Mouse (Mus musculus) neural tube, embryonic 15.5 days (tissue): ENCODE results near the gene Dlec1. TPM values are rescaled to one million over a fixed set of nuclear protein-coding genes. Genes with fewer than 3 reads are reported as not detected.
A peak's percentile ranks its signal among the peaks of the same experiment; 100 is the strongest.

Experiments
- ATAC-seq: fragments of 200-750 bp; cut with Nextera tagmentation; 2 replicates; pipeline ENCODE4 v1.8.0; 2017; ENCODE audit warnings: mild to moderate bottlenecking, moderate TSS enrichment, moderate library complexity; ENCODE audit not compliant: low FRiP score
- H3K27ac ChIP-seq: fragments of 300-500 bp; sonication (generic); replicated peaks from 2 replicates; pipeline ENCODE4 v1.5.1; 2015; ENCODE audit warnings: mild to moderate bottlenecking, inconsistent platforms
- H3K27me3 ChIP-seq: fragments of 300-500 bp; sonication (generic); replicated peaks from 2 replicates; pipeline ENCODE4 v1.6.1; 2015; ENCODE audit warnings: inconsistent platforms
- H3K36me3 ChIP-seq: fragments of 300-500 bp; sonication (generic); 2 replicates; pipeline ENCODE4 v1.6.1; 2015; ENCODE audit warnings: inconsistent platforms
- H3K4me1 ChIP-seq: fragments of 300-500 bp; sonication (generic); 2 replicates; pipeline ENCODE4 v1.6.1; 2015; ENCODE audit warnings: inconsistent platforms
- H3K4me2 ChIP-seq: fragments of 300-500 bp; sonication (generic); 2 replicates; pipeline ENCODE4 v1.6.1; 2015; ENCODE audit warnings: inconsistent platforms, mild to moderate bottlenecking, moderate library complexity
- H3K4me3 ChIP-seq: fragments of 300-500 bp; sonication (generic); replicated peaks from 2 replicates; pipeline ENCODE4 v1.5.1; 2015; ENCODE audit warnings: mild to moderate bottlenecking, inconsistent platforms
- H3K9ac ChIP-seq: fragments of 300-500 bp; sonication (generic); replicated peaks from 2 replicates; pipeline ENCODE4 v1.6.1; 2015; ENCODE audit warnings: mild to moderate bottlenecking, inconsistent platforms
- H3K9me3 ChIP-seq: fragments of 300-500 bp; sonication (generic); replicated peaks from 2 replicates; pipeline ENCODE4 v1.6.1; 2016; ENCODE audit warnings: inconsistent platforms
- WGBS: fragments of 180-500 bp; shearing (Covaris S2); methylation state at CpG from one replicate; pipeline ENCODE4 v1.1.7; 2015; ENCODE audit warnings: mixed read lengths; 5-methylcytosine and 5-hydroxymethylcytosine counted together
- polyA plus RNA-seq: library from polyadenylated mRNA; unstranded; fragments of >200 nt; fragmentation: Nextera tagmentation; extraction: Ambion mirVana; gene quantifications from 2 replicates; pipeline ENCODE4 v1.2.1, GENCODE M21; 2015

The Dlec1 gene
- polyA plus RNA-seq, 1 experiment from 2014 or later: 1.4 TPM

DNA sequence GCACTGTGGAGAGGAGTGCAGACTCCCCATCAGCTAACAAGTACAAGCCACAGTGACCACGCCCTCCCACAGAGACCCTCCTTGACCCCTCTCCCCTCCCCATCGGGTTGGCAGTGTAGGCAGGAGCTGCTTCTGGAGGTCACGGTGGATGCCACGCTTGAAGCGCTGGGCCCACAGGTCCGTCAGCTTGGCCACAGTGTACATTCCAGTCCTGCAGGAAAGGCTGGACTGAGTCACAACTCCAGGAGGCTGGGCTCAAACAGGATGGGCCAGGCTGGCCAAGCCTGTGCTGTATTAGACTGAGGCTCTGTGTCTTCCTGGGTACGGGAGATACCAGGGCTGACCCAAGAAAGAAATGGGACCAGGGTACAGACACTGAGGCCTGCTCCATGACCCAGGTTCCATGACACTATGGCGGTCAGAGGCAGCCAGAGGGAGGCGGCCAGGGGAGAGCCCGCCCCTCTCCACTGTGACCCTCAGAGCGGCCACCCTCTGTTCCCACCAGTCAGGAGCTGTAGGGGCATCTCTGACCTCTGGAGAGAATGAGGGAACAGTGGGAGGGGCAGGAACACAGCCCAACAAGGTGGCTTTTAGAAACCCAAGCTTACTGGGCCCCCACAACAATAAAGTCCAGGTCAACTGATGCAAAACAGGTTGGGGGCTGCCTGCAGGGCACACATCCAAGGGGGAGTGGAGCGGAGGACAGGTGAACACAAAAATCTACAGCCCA, 10.5 kb upstream of the Dlec1 start:
- ATAC-seq: no peak
- H3K4me3 ChIP-seq: peak overlapping the region; percentile 58
- WGBS: 72% methylated on average over 12 of the region's 12 CpGs

DNA sequence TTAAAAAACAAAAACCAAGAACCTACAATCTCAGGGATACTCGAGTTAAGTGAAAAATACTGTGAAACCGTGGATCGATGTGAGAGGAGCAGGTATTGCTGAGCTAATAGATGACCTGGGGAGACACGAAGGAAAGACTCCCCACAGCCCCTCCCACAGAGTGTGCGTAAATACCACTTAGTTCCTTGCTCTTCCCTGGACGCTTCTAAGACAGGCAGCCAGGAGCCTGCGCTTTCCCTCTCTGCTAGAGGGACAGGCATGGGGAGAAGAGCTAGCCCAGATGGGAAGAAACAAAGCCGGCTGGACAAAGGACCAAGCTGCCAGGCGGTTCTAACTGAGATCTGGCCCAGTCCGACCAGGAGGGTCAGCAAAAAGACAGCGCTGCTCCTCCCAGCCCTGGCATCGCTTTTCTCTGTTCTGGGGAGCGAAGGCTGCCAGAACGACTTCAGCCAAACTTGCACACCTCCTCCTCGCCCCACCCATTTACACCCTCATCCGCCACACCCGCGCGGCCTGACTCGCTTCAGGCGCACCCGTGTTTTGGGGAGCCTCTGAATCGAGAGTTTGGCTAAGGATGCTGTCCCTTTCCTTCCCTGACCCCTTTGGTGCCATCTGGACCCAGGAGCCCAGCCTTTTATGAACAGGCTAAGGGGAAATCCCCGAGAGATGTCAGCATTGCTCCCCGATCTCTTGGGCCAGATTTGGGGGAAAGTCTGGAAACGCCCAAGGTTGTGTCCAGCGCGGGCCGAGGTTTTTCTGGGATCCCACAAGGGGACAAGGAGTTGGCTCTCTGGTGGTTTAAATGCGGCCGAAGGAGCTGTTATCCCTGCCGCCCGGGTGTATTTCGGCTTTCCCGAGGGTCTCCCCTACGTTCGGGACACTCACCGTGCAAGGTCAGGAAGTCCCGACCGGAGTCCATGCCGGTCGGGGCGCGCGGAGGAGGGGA, 9.5 kb upstream of the Dlec1 start:
- peak overlapping the region; percentile 60; the same call in 1 of the 2 replicates for H3K27ac ChIP-seq

More for the DNA sequence above, 10.5 kb upstream of the Dlec1 start:
- H3K27me3 ChIP-seq: peaks cover 5% of the 10 kb centered on the region; the same call in 1 of the 2 replicates
- H3K9ac ChIP-seq: 0 out of 2 replicates have a peak overlapping the region, but pooled peaks have one; percentile 62
- peaks cover 54% of the 10 kb centered on the region for H3K4me1 ChIP-seq
- no peak overlapping the region for H3K27ac ChIP-seq
- no peaks in the 10 kb centered on the region for H3K36me3 ChIP-seq
- H3K9me3 ChIP-seq: no peaks in the 10 kb centered on the region
- peak overlapping the region; percentile 88 for H3K4me2 ChIP-seq

GRCm38 (mm10) chr9:119093419-119094295, 8.6 kb upstream of the Dlec1 start, which contains the start of gene Plcd1:
Gene Plcd1, minus strand, starts transcription at chr9:119093502.
- Histone ChIP-seq H3K4me3 (peak within 1 kb of the TSS; percentile 58), H3K9ac (peak within 1 kb of the TSS; percentile 62), H3K4me2 (peak within 1 kb of the TSS; percentile 88), H3K9me3 (no peaks in the 10 kb centered on the region), H3K27me3 (peaks cover 5% of the 10 kb centered on the region; the same call in 1 of the 2 replicates), H3K36me3 (no peaks in the 10 kb centered on the region), H3K27ac (peak within 1 kb of the TSS; percentile 60), H3K4me1 (peaks cover 37% of the 10 kb centered on the region)
- peak; percentile 90 for ATAC-seq
- 10% methylated on average over 44 of the region's 45 CpGs for WGBS

More for the DNA sequence above, 9.5 kb upstream of the Dlec1 start:
- H3K4me1 ChIP-seq: peaks cover 47% of the 10 kb centered on the region
- ATAC-seq: no peak
- peak overlapping the region; percentile 88 for H3K4me2 ChIP-seq
- H3K9ac ChIP-seq: peak overlapping the region; percentile 62
- H3K36me3 ChIP-seq: no peaks in the 10 kb centered on the region
- WGBS: 2% methylated on average over 45 of the region's 45 CpGs
- H3K4me3 ChIP-seq: peak overlapping the region; percentile 58
- H3K27me3 ChIP-seq: peaks cover 5% of the 10 kb centered on the region; the same call in 1 of the 2 replicates
- no peaks in the 10 kb centered on the region for H3K9me3 ChIP-seq

- Histone ChIP-seq H3K27ac (0 out of 2 replicates have a peak overlapping the region, but pooled peaks have one; percentile 60), H3K36me3 (no peaks in the 10 kb centered on the region), H3K4me2 (no peak overlapping the region), H3K9ac (no peak overlapping the region), H3K9me3 (no peaks in the 10 kb centered on the region), H3K4me1 (peaks cover 36% of the 10 kb centered on the region), H3K27me3 (peaks cover 5% of the 10 kb centered on the region; the same call in 1 of the 2 replicates), H3K4me3 (no peak overlapping the region)
- no peak for ATAC-seq
- WGBS: 68% methylated on average over 13 of the region's 13 CpGs
Observed at GRCm38 (mm10) chr9:119094462-119095109, 7.7 kb upstream of the Dlec1 start.

DNA sequence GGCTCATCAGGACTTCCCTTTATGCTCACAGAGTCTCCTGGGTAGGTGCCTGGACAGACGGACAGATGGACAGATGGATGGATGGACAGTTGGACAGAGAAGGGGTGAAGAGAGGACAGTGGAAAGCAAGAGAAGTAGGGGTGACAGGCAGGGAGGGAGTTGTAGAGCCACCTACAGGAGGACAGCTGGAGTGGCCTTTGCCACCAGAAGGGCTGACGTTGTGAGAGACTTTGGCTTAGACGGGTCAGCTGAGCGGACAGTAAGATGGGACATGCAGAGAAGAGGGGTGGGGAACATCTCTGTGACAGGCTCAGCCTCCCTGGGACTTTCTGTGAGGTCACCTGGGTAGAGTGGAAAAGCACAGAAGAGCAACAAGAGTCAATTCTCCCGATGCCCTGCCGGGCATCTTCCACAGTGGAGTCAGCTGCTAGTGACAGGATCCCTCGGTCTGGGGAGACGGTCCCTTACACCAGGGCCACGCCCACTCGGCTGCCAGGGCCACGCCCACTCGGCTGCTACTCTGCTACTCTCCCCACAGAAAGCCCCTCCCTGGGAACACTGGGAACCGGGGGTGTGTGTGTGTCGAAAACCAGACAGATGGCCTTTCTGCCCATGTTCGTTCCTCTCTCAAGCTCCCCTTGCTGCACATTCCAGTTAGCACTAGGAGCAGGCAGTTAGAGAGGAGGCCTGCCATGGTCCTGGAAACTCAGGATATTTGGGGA, 1.9 kb upstream of the Dlec1 start:
- Histone ChIP-seq H3K4me3 (no peak overlapping the region), H3K27ac (no peak overlapping the region), H3K36me3 (no peaks in the 10 kb centered on the region), H3K4me1 (peaks cover 14% of the 10 kb centered on the region), H3K9ac (no peak overlapping the region), H3K9me3 (no peaks in the 10 kb centered on the region), H3K4me2 (no peak overlapping the region), H3K27me3 (0 out of 2 replicates have a peak, but pooled peaks cover 6% of the 10 kb centered on the region)
- ATAC-seq: no peak
- 18% methylated on average over 15 of the region's 15 CpGs for WGBS

DNA sequence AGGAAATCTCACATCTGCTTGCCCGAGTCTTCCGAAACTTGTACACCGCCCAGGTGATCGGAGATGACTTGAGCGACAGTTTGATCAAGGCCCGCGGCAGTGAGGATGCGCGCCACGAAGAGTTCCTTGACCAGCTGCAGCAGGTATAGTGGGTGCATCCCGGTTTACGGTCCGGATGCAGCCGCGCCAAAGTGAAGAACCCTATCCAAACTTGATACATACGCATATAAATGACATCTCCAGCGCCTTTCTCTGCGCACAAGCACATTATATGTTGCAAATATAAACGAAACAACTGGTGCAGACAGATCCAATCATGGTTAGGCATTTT, 470 bp downstream of the Dlec1 start:
- ATAC-seq: peak; percentile 45; the same call in 1 of the 2 replicates
- H3K4me1 ChIP-seq: peaks cover 14% of the 10 kb centered on the region
- H3K27ac ChIP-seq: no peak overlapping the region; the same call in 1 of the 2 replicates
- WGBS: 3% methylated on average over 19 of the region's 19 CpGs
- peak overlapping the region; percentile 87 for H3K4me2 ChIP-seq
- peak overlapping the region; percentile 69 for H3K4me3 ChIP-seq
- H3K27me3 ChIP-seq: 0 out of 2 replicates have a peak, but pooled peaks cover 6% of the 10 kb centered on the region
- H3K9me3 ChIP-seq: no peaks in the 10 kb centered on the region
- H3K9ac ChIP-seq: peak overlapping the region; percentile 55
- no peaks in the 10 kb centered on the region for H3K36me3 ChIP-seq

GRCm38 (mm10) chr9:119107566-119107965, 5.3 kb downstream of the Dlec1 start:
- Histone ChIP-seq H3K4me3 (no peak overlapping the region), H3K27ac (no peak overlapping the region), H3K27me3 (0 out of 2 replicates have a peak, but pooled peaks cover 6% of the 10 kb centered on the region), H3K9me3 (no peaks in the 10 kb centered on the region), H3K9ac (no peak overlapping the region), H3K4me2 (no peak overlapping the region), H3K36me3 (no peaks in the 10 kb centered on the region), H3K4me1 (peaks cover 7% of the 10 kb centered on the region)
- ATAC-seq: no peak
- 85% methylated on average over 4 of the region's 4 CpGs for WGBS

GRCm38 (mm10) chr9:119109685-119110353, 7.5 kb downstream of the Dlec1 start:
- no peaks in the 10 kb centered on the region for H3K4me1 ChIP-seq
- H3K27ac ChIP-seq: no peak overlapping the region
- ATAC-seq: no peak
- no peaks in the 10 kb centered on the region for H3K27me3 ChIP-seq
- no peak overlapping the region for H3K4me3 ChIP-seq
- H3K4me2 ChIP-seq: no peak overlapping the region
- H3K36me3 ChIP-seq: no peaks in the 10 kb centered on the region
- no peaks in the 10 kb centered on the region for H3K9me3 ChIP-seq
- WGBS: 65% methylated on average over 12 of the region's 12 CpGs
- H3K9ac ChIP-seq: no peak overlapping the region

DNA sequence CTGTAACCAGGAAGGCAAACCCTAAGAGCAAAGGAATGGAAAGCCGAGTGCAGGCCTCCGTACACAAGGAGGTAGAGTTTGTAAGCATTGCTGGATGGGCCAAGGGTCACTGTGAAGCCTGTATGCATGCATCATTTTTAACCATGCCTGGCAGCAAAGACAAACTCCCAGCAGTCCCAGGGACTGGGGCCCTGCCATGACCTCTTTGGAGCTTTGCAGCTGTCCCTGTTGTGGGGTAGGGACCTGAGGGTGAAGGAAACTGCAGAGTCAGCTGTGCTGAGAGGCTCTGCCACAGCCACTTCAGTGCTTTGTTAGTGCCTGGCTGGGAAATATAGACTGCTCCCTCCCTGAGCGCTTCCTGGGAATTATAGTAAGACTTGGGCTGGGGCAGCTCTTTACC, 8.4 kb downstream of the Dlec1 start:
- H3K9me3 ChIP-seq: no peaks in the 10 kb centered on the region
- H3K27ac ChIP-seq: no peak overlapping the region
- H3K4me3 ChIP-seq: no peak overlapping the region
- no peaks in the 10 kb centered on the region for H3K4me1 ChIP-seq
- ATAC-seq: no peak
- H3K4me2 ChIP-seq: no peak overlapping the region
- no peak overlapping the region for H3K9ac ChIP-seq
- WGBS: 60% methylated on average over 3 of the region's 3 CpGs
- H3K27me3 ChIP-seq: no peaks in the 10 kb centered on the region
- no peaks in the 10 kb centered on the region for H3K36me3 ChIP-seq

- 0 out of 2 replicates have a peak, but pooled peaks cover 2% of the 10 kb centered on the region for H3K4me1 ChIP-seq
- ATAC-seq: no peak
- H3K27ac ChIP-seq: no peak overlapping the region
- no peak overlapping the region for H3K4me2 ChIP-seq
- no peak overlapping the region for H3K9ac ChIP-seq
- no peaks in the 10 kb centered on the region for H3K9me3 ChIP-seq
- no peaks in the 10 kb centered on the region for H3K27me3 ChIP-seq
- WGBS: 89% methylated on average over 17 of the region's 17 CpGs
- no peak overlapping the region for H3K4me3 ChIP-seq
- no peaks in the 10 kb centered on the region for H3K36me3 ChIP-seq
Observed at GRCm38 (mm10) chr9:119114911-119115310, 12.6 kb downstream of the Dlec1 start.
